Mouse (Mus musculus) thymus, postnatal 36 days (tissue): ENCODE measurements around the gene Mlst8.

ENCODE experiments used
- DNase-seq, 2 experiments: peaks; one replicate each; pipeline ENCODE4 v3.0.0; 2022; ENCODE audit warnings: mixed read lengths in 2 of 2

The Mlst8 gene

GRCm38 (mm10) chr17:24478663-24479380, at the start of gene Mlst8:
TSS of gene Mlst8 (minus strand) at chr17:24479078.
- DNase-seq, result peak; percentile 96 to 97

GRCm38 (mm10) chr17:24528560-24528918, 49.7 kb upstream of the Mlst8 start:
- DNase-seq, result no peak

- DNase-seq, result peak; percentile 85 to 91
Measured at GRCm38 (mm10) chr17:24527723-24528559, 49.1 kb upstream of the Mlst8 start, which contains the start of gene Traf7. TSS of gene Traf7 (minus strand) at chr17:24527938.

GRCm38 (mm10) chr17:24527315-24527714, 48.4 kb upstream of the Mlst8 start:
- no peak for DNase-seq

GRCm38 (mm10) chr17:24524734-24525133, 45.9 kb upstream of the Mlst8 start:
- no peak for DNase-seq

GRCm38 (mm10) chr17:24520450-24520849, 41.6 kb upstream of the Mlst8 start:
- no peak for DNase-seq

GRCm38 (mm10) chr17:24514270-24515257, 35.7 kb upstream of the Mlst8 start:
- no peak for DNase-seq

GRCm38 (mm10) chr17:24513609-24514008, 34.7 kb upstream of the Mlst8 start:
- DNase-seq, result peak in 1 of 2 experiments; percentile 24

- no peak for DNase-seq
Measured at GRCm38 (mm10) chr17:24507806-24508460, 29.1 kb upstream of the Mlst8 start.

GRCm38 (mm10) chr17:24507129-24507664, 28.3 kb upstream of the Mlst8 start:
- no peak for DNase-seq

GRCm38 (mm10) chr17:24506332-24507070, 27.6 kb upstream of the Mlst8 start:
- DNase-seq, result no peak

- no peak for DNase-seq
Measured at GRCm38 (mm10) chr17:24505286-24505955, 26.5 kb upstream of the Mlst8 start.

GRCm38 (mm10) chr17:24504085-24504484, 25.2 kb upstream of the Mlst8 start:
- no peak for DNase-seq

GRCm38 (mm10) chr17:24502208-24502607, 23.3 kb upstream of the Mlst8 start:
- no peak for DNase-seq

- DNase-seq, result no peak
Measured at GRCm38 (mm10) chr17:24496026-24496425, 17.1 kb upstream of the Mlst8 start.

- DNase-seq, result no peak
Measured at GRCm38 (mm10) chr17:24495443-24495842, 16.6 kb upstream of the Mlst8 start.

- peak in 1 of 2 experiments; percentile 36 for DNase-seq
Measured at GRCm38 (mm10) chr17:24494627-24495335, 15.9 kb upstream of the Mlst8 start.

GRCm38 (mm10) chr17:24490399-24490798, 11.5 kb upstream of the Mlst8 start:
- no peak for DNase-seq

- no peak for DNase-seq
Measured at GRCm38 (mm10) chr17:24489265-24490030, 10.6 kb upstream of the Mlst8 start.
